Mouse (Mus musculus): ENCODE measurements around the gene Slc39a11. TPM values are rescaled to one million over a fixed set of nuclear protein-coding genes. Genes with fewer than 3 reads are reported as not detected.

Gene Slc39a11
- polyA plus RNA-seq, 1 experiment from 2014 or later = 15.1 TPM

GRCm38 (mm10) chr11:113254653-113255052 is 395.2 kb downstream of the Slc39a11 start:
- 45% methylated on average over 6 of the region's 6 CpGs for WGBS
- H3K27ac ChIP-seq (ENCODE audit: low read length) = no peak overlapping the region
- H3K4me2 ChIP-seq (replicated peaks; ENCODE audit: low read depth, low read length) = no peak overlapping the region
- H3K9ac ChIP-seq (replicated peaks; ENCODE audit: low read depth) = no peak overlapping the region
- no peaks in the 10 kb centered on the region for H3K36me3 ChIP-seq (ENCODE audit: insufficient read depth, low read length)
- TF ChIP-seq CTCF (IDR thresholded peaks at IDR 0.05) (no peak), EP300 (IDR thresholded peaks at IDR 0.05) (no peak)
- no peak for DNase-seq (ENCODE audit: low spot score)
- no peaks in the 10 kb centered on the region for H3K4me1 ChIP-seq (ENCODE audit: insufficient read depth, low read depth, low read length)
- no peaks in the 10 kb centered on the region for H3K27me3 ChIP-seq (replicated peaks; ENCODE audit: insufficient read depth, low read length)
- H3K4me3 ChIP-seq (ENCODE audit: low read depth, low read length) = no peak overlapping the region
- no peak for ATAC-seq
- no peaks in the 10 kb centered on the region for H3K9me3 ChIP-seq (ENCODE audit: low read length)

- H3K9me3 ChIP-seq (ENCODE audit: low read length) = no peaks in the 10 kb centered on the region
- TF ChIP-seq CTCF (IDR thresholded peaks at IDR 0.05) (no peak), EP300 (IDR thresholded peaks at IDR 0.05) (no peak)
- H3K27ac ChIP-seq (ENCODE audit: low read length) = no peak overlapping the region
- no peaks in the 10 kb centered on the region for H3K27me3 ChIP-seq (replicated peaks; ENCODE audit: insufficient read depth, low read length)
- WGBS = 80% methylated on average over 4 of the region's 4 CpGs
- no peak overlapping the region for H3K4me3 ChIP-seq (ENCODE audit: low read depth, low read length)
- no peaks in the 10 kb centered on the region for H3K36me3 ChIP-seq (ENCODE audit: insufficient read depth, low read length)
- H3K9ac ChIP-seq (replicated peaks; ENCODE audit: low read depth) = no peak overlapping the region
- ATAC-seq (no peak), DNase-seq (ENCODE audit: low spot score) (no peak)
- H3K4me1 ChIP-seq (ENCODE audit: insufficient read depth, low read depth, low read length) = no peaks in the 10 kb centered on the region
- no peak overlapping the region for H3K4me2 ChIP-seq (replicated peaks; ENCODE audit: low read depth, low read length)
Measured at GRCm38 (mm10) chr11:113253169-113253568, 396.7 kb downstream of the Slc39a11 start.

GRCm38 (mm10) chr11:113251172-113251571 is 398.7 kb downstream of the Slc39a11 start:
- no peak for ATAC-seq
- no peaks in the 10 kb centered on the region for H3K27me3 ChIP-seq (replicated peaks; ENCODE audit: insufficient read depth, low read length)
- H3K4me3 ChIP-seq (ENCODE audit: low read depth, low read length) = no peak overlapping the region
- 78% methylated on average over 7 of the region's 7 CpGs for WGBS
- no peak overlapping the region for H3K4me2 ChIP-seq (replicated peaks; ENCODE audit: low read depth, low read length)
- H3K4me1 ChIP-seq (ENCODE audit: insufficient read depth, low read depth, low read length) = no peaks in the 10 kb centered on the region
- H3K36me3 ChIP-seq (ENCODE audit: insufficient read depth, low read length) = no peaks in the 10 kb centered on the region
- no peak overlapping the region for H3K27ac ChIP-seq (ENCODE audit: low read length)
- H3K9ac ChIP-seq (replicated peaks; ENCODE audit: low read depth) = no peak overlapping the region
- no peaks in the 10 kb centered on the region for H3K9me3 ChIP-seq (ENCODE audit: low read length)
- TF ChIP-seq CTCF (IDR thresholded peaks at IDR 0.05) (no peak), EP300 (IDR thresholded peaks at IDR 0.05) (no peak)
- DNase-seq (ENCODE audit: low spot score) = no peak

GRCm38 (mm10) chr11:113246475-113246874 is 403.4 kb downstream of the Slc39a11 start:
- Histone ChIP-seq H3K4me2 (replicated peaks; ENCODE audit: low read depth, low read length) (no peak overlapping the region), H3K36me3 (ENCODE audit: insufficient read depth, low read length) (no peaks in the 10 kb centered on the region), H3K4me1 (ENCODE audit: insufficient read depth, low read depth, low read length) (no peaks in the 10 kb centered on the region), H3K27ac (ENCODE audit: low read length) (no peak overlapping the region), H3K9ac (replicated peaks; ENCODE audit: low read depth) (no peak overlapping the region), H3K9me3 (ENCODE audit: low read length) (no peaks in the 10 kb centered on the region), H3K27me3 (replicated peaks; ENCODE audit: insufficient read depth, low read length) (no peaks in the 10 kb centered on the region), H3K4me3 (ENCODE audit: low read depth, low read length) (no peak overlapping the region)
- TF ChIP-seq CTCF (IDR thresholded peaks at IDR 0.05) = no peak
- ATAC-seq = peak; percentile 57
- 34% methylated on average over 8 of the region's 9 CpGs for WGBS
- peak; percentile 57 for DNase-seq (ENCODE audit: low spot score)

- Histone ChIP-seq H3K9me3 (ENCODE audit: low read length) (no peaks in the 10 kb centered on the region), H3K4me3 (ENCODE audit: low read depth, low read length) (no peak overlapping the region), H3K36me3 (ENCODE audit: insufficient read depth, low read length) (no peaks in the 10 kb centered on the region), H3K4me1 (ENCODE audit: insufficient read depth, low read depth, low read length) (no peaks in the 10 kb centered on the region), H3K27ac (ENCODE audit: low read length) (no peak overlapping the region), H3K27me3 (replicated peaks; ENCODE audit: insufficient read depth, low read length) (no peaks in the 10 kb centered on the region), H3K4me2 (replicated peaks; ENCODE audit: low read depth, low read length) (no peak overlapping the region), H3K9ac (replicated peaks; ENCODE audit: low read depth) (no peak overlapping the region)
- 84% methylated on average over 10 of the region's 10 CpGs for WGBS
- DNase-seq (ENCODE audit: low spot score) = no peak
- no peak for TF ChIP-seq EP300 (IDR thresholded peaks at IDR 0.05)
- no peak for TF ChIP-seq CTCF (IDR thresholded peaks at IDR 0.05)
- ATAC-seq = no peak
Measured at GRCm38 (mm10) chr11:113245666-113246065, 404.2 kb downstream of the Slc39a11 start.

- DNase-seq (ENCODE audit: low spot score) (no peak), ATAC-seq (no peak)
- H3K36me3 ChIP-seq (ENCODE audit: insufficient read depth, low read length) = no peaks in the 10 kb centered on the region
- no peak overlapping the region for H3K27ac ChIP-seq (ENCODE audit: low read length)
- H3K9me3 ChIP-seq (ENCODE audit: low read length) = no peaks in the 10 kb centered on the region
- TF ChIP-seq CTCF (IDR thresholded peaks at IDR 0.05) = no peak
- TF ChIP-seq EP300 (IDR thresholded peaks at IDR 0.05) = no peak
- H3K27me3 ChIP-seq (replicated peaks; ENCODE audit: insufficient read depth, low read length) = no peaks in the 10 kb centered on the region
- no peak overlapping the region for H3K9ac ChIP-seq (replicated peaks; ENCODE audit: low read depth)
- H3K4me1 ChIP-seq (ENCODE audit: insufficient read depth, low read depth, low read length) = no peaks in the 10 kb centered on the region
- 68% methylated on average over 2 of the region's 2 CpGs for WGBS
- no peak overlapping the region for H3K4me3 ChIP-seq (ENCODE audit: low read depth, low read length)
- no peak overlapping the region for H3K4me2 ChIP-seq (replicated peaks; ENCODE audit: low read depth, low read length)
Measured at GRCm38 (mm10) chr11:113234432-113234831, 415.4 kb downstream of the Slc39a11 start.

GRCm38 (mm10) chr11:113232049-113232448 is 417.8 kb downstream of the Slc39a11 start:
- WGBS = 8% methylated on average over 6 of the region's 6 CpGs
- Histone ChIP-seq H3K9ac (replicated peaks; ENCODE audit: low read depth) (no peak overlapping the region), H3K36me3 (ENCODE audit: insufficient read depth, low read length) (no peaks in the 10 kb centered on the region), H3K27me3 (replicated peaks; ENCODE audit: insufficient read depth, low read length) (no peaks in the 10 kb centered on the region), H3K4me1 (ENCODE audit: insufficient read depth, low read depth, low read length) (no peaks in the 10 kb centered on the region), H3K27ac (ENCODE audit: low read length) (no peak overlapping the region), H3K4me2 (replicated peaks; ENCODE audit: low read depth, low read length) (no peak overlapping the region), H3K4me3 (ENCODE audit: low read depth, low read length) (no peak overlapping the region), H3K9me3 (ENCODE audit: low read length) (no peaks in the 10 kb centered on the region)
- ATAC-seq (no peak), DNase-seq (ENCODE audit: low spot score) (no peak)
- TF ChIP-seq EP300 (IDR thresholded peaks at IDR 0.05) (no peak), CTCF (IDR thresholded peaks at IDR 0.05) (no peak)

Data from lung, postnatal 0 days (tissue).